ENCODE assay signal across 24 mouse cellular contexts in the genomic region with DNA sequence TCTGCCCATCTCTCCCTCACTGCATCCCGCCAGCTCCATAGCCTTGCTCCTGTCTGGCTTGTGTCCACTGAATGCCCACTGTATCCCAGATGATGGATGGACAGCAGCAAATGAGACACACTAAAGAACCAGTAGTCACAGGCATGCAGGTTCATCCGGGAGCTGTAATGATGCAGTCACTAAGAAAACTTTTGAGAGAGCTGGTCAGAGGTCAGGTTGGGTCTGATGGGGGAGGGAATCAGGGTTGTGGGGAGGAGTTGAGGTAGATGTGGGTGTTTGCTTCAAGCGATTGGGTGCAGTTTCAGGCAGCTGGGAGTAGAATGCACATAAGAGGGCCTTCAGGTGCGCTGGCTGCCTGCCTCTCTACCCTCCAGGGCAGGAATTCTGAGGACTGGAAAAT. TPM values are rescaled to one million over a fixed set of nuclear protein-coding genes. Genes with fewer than 3 reads are reported as not detected.
DNase-seq lines count a peak whose midpoint lies in the region; ATAC-seq and TF ChIP-seq lines count a peak whose summit lies in the region.
"Had no signal": no experiment of that assay in that cellular context is flagged by ENCODE, and none has a peak within 500 bp of the region (broad histone marks: within the 10 kb centered on the region; RNA-seq: fewer than 3 reads in every experiment).

No protein-coding gene starts in this region.

- no peak for TF ChIP-seq CTCF in hindbrain, postnatal 0 days (IDR thresholded peaks at IDR 0.05; ENCODE audit: low read depth)
- no peak for TF ChIP-seq CTCF in lung, adult 2 months (IDR thresholded peaks at IDR 0.05; ENCODE audit: insufficient read depth, low read length)

- H3K4me3 ChIP-seq in liver, embryonic 16.5 days (ENCODE audit: low read depth, low read length): no peak overlapping the region
- H3K4me3 ChIP-seq in hindbrain, postnatal 0 days (ENCODE audit: low read length): no peak overlapping the region
- no peak overlapping the region for H3K4me3 ChIP-seq in lung, adult 2 months (replicated peaks; ENCODE audit: extremely low read depth, low read depth, low read length)
- H3K4me3 ChIP-seq: heart, embryonic 12.5 days; hindbrain, embryonic 10.5 days; limb, embryonic 10.5 days; megakaryocyte, embryonic 14.5 days; midbrain, embryonic 13.5 days; neural tube, embryonic 12.5 days had no signal

- H3K27me3 ChIP-seq in liver, embryonic 16.5 days (ENCODE audit: control insufficient read depth, insufficient read depth, low read depth, low read length): no peaks in the 10 kb centered on the region
- no peaks in the 10 kb centered on the region for H3K27me3 ChIP-seq in hindbrain, postnatal 0 days (ENCODE audit: insufficient read depth, low read length)
- H3K27me3 ChIP-seq: midbrain, embryonic 13.5 days; neural tube, embryonic 12.5 days had no signal

- no peaks in the 10 kb centered on the region; the same call in none of the 2 replicates for H3K4me1 ChIP-seq in liver, embryonic 16.5 days (ENCODE audit: control insufficient read depth, low read depth, low read length)
- H3K4me1 ChIP-seq in hindbrain, postnatal 0 days (ENCODE audit: insufficient read depth, low read length): no peaks in the 10 kb centered on the region
- H3K4me1 ChIP-seq in lung, adult 2 months (ENCODE audit: control insufficient read depth, insufficient read depth, low read length): no peaks in the 10 kb centered on the region
- H3K4me1 ChIP-seq: heart, embryonic 12.5 days; megakaryocyte, embryonic 14.5 days; midbrain, embryonic 13.5 days; neural tube, embryonic 12.5 days had no signal

- 38% methylated on average over 4 of the region's 4 CpGs for WGBS in liver, embryonic 16.5 days (ENCODE audit: insufficient replicate concordance)
- WGBS in hindbrain, postnatal 0 days: 65% methylated on average over 4 of the region's 4 CpGs
- WGBS in lung, adult 2 months: 62% methylated on average over 4 of the region's 4 CpGs

- peak; percentile 56 for DNase-seq in kidney, adult 18-20 months
- peak; percentile 69 for DNase-seq in kidney, adult 9 months
- DNase-seq in kidney, postnatal 25 days: peak; percentile 57 to 75
- no peak for DNase-seq in hindbrain, postnatal 0 days (ENCODE audit: low spot score)
- no peak for DNase-seq in lung, adult 2 months
- DNase-seq in right cerebral cortex, postnatal 36 days (ENCODE audit: low spot score in 2 of 2): no peak
- DNase-seq: adrenal gland, postnatal 36 days; cerebellum, adult 9-10 months; gastrocnemius, postnatal 25 days; heart, adult 18-20 months; heart, postnatal 10 days; lung, adult 18-20 months; right cerebral cortex, postnatal 25 days; thymus, adult 2 months; thymus, postnatal 4 days had no signal

- H3K36me3 ChIP-seq in liver, embryonic 16.5 days (ENCODE audit: control insufficient read depth, insufficient read depth): no peaks in the 10 kb centered on the region
- no peaks in the 10 kb centered on the region for H3K36me3 ChIP-seq in hindbrain, postnatal 0 days (ENCODE audit: insufficient read depth, low read length)
- H3K36me3 ChIP-seq: heart, embryonic 12.5 days; hindbrain, embryonic 10.5 days; limb, embryonic 10.5 days; midbrain, embryonic 13.5 days; neural tube, embryonic 12.5 days had no signal

- peak overlapping the region; percentile 74 for H3K27ac ChIP-seq in liver, embryonic 16.5 days (ENCODE audit: low read length)
- H3K27ac ChIP-seq in hindbrain, postnatal 0 days: no peak overlapping the region
- H3K27ac ChIP-seq: hindbrain, embryonic 10.5 days; limb, embryonic 10.5 days; midbrain, embryonic 13.5 days; neural tube, embryonic 12.5 days had no signal

- no peak for TF ChIP-seq POLR2A in lung, adult 2 months (IDR thresholded peaks at IDR 0.05; ENCODE audit: borderline replicate concordance, extremely low read depth, low read depth, low read length)

- ATAC-seq in liver, embryonic 16.5 days (ENCODE audit: low read depth): peak; percentile 70
- no peak for ATAC-seq in inflammation-experienced regulatory T-cells, adult 6 months
- ATAC-seq in hindbrain, postnatal 0 days: no peak
- ATAC-seq: hindbrain, embryonic 16.5 days; midbrain, embryonic 13.5 days had no signal

- H3K4me2 ChIP-seq in liver, embryonic 16.5 days (ENCODE audit: low read depth, low read length): no peak overlapping the region
- H3K4me2 ChIP-seq in hindbrain, postnatal 0 days (ENCODE audit: low read depth, low read length): no peak overlapping the region
- H3K4me2 ChIP-seq: heart, embryonic 12.5 days; midbrain, embryonic 13.5 days; neural tube, embryonic 12.5 days had no signal

- H3K9me3 ChIP-seq in liver, embryonic 16.5 days (replicated peaks; ENCODE audit: control insufficient read depth, low read length): no peaks in the 10 kb centered on the region; the same call in 1 of the 2 replicates
- no peaks in the 10 kb centered on the region for H3K9me3 ChIP-seq in hindbrain, postnatal 0 days (ENCODE audit: low read length)
- H3K9me3 ChIP-seq: limb, embryonic 10.5 days; midbrain, embryonic 13.5 days had no signal

- no peak overlapping the region for H3K9ac ChIP-seq in liver, embryonic 16.5 days (ENCODE audit: low read depth, low read length)
- H3K9ac ChIP-seq in hindbrain, postnatal 0 days (replicated peaks; ENCODE audit: low read length): no peak overlapping the region
- H3K9ac ChIP-seq: heart, embryonic 12.5 days; midbrain, embryonic 13.5 days; neural tube, embryonic 12.5 days had no signal

RNA-seq across cellular contexts. Expression of gene Shank2, which starts 21.8 kb away (rescaled TPM):
- polyA plus RNA-seq in liver, embryonic 16.5 days (2015; fragmentation: Nextera tagmentation; extraction: Ambion mirVana): 0.63 and 0.67 TPM in 2 replicates
- polyA plus RNA-seq in inflammation-experienced regulatory T-cells, adult 6 months (2017; shearing (Covaris generic)): not detected
- 28.0 and 30.0 TPM in 2 replicates for total RNA-seq in hindbrain, postnatal 0 days (2014; rRNA removed)
- 8.4 and 8.5 TPM in 2 replicates for polyA plus RNA-seq in hindbrain, postnatal 0 days (2015; fragmentation: Nextera tagmentation; extraction: Ambion mirVana)
- 3.4 and 3.5 TPM in 2 replicates for polyA plus RNA-seq in lung, adult 2 months (2012; rRNA removed)

Comparison
In these comparisons a context has a peak if more than half of its experiments do, and no peak if none do; other contexts are left out.
1. DNase-seq: peak in kidney, adult 18-20 months (single experiment), kidney, adult 9 months (single experiment) and kidney, postnatal 25 days (2 of 2); none in hindbrain, postnatal 0 days (single experiment), lung, adult 2 months (single experiment) and right cerebral cortex, postnatal 36 days (0 of 2).